Mouse (Mus musculus) stomach, embryonic 16.5 days (tissue): ENCODE measurements around the gene Ffar3. TPM values are rescaled to one million over a fixed set of nuclear protein-coding genes. Genes with fewer than 3 reads are reported as not detected.

Source experiments
- ATAC-seq: fragments of 200-750 bp; cut with Nextera tagmentation; 2 replicates; pipeline ENCODE4 v1.8.0; 2017; ENCODE audit warnings: moderate number of reproducible peaks, moderate TSS enrichment; ENCODE audit not compliant: insufficient read depth, low FRiP score
- H3K27ac ChIP-seq: fragments of 300-500 bp; sonication (generic); 2 replicates; pipeline ENCODE4 v1.5.1; 2014; ENCODE audit warnings: low read length
- H3K27me3 ChIP-seq: fragments of 300-500 bp; sonication (generic); 2 replicates; pipeline ENCODE4 v1.6.1; 2014; ENCODE audit warnings: low read length, control low read depth, mixed read lengths; ENCODE audit not compliant: control insufficient read depth, insufficient read depth
- H3K36me3 ChIP-seq: fragments of 300-500 bp; sonication (generic); 2 replicates; pipeline ENCODE4 v1.6.1; 2014; ENCODE audit warnings: low read length; ENCODE audit not compliant: control insufficient read depth, insufficient read depth
- H3K4me1 ChIP-seq: fragments of 300-500 bp; sonication (generic); 2 replicates; pipeline ENCODE4 v1.6.1; 2014; ENCODE audit warnings: low read length, control low read depth, mixed read lengths; ENCODE audit not compliant: control insufficient read depth, insufficient read depth
- H3K4me2 ChIP-seq: fragments of 300-500 bp; sonication (generic); 2 replicates; pipeline ENCODE4 v1.6.1; 2014; ENCODE audit warnings: low read depth, low read length, mixed read lengths
- H3K4me3 ChIP-seq: fragments of 300-500 bp; sonication (generic); replicated peaks from 2 replicates; pipeline ENCODE4 v1.5.1; 2014; ENCODE audit warnings: mild to moderate bottlenecking, low read length
- H3K9ac ChIP-seq: fragments of 300-500 bp; sonication (generic); 2 replicates; pipeline ENCODE4 v1.6.1; 2014; ENCODE audit warnings: low read length
- H3K9me3 ChIP-seq: fragments of 300-500 bp; sonication (generic); replicated peaks from 2 replicates; pipeline ENCODE4 v1.6.1; 2016; ENCODE audit warnings: low read length, control low read depth; ENCODE audit not compliant: control insufficient read depth
- WGBS: fragments of 180-500 bp; shearing (Covaris S2); extraction: QIAGEN DNeasy Blood & Tissue Kit; methylation state at CpG from one replicate; pipeline ENCODE4 v1.1.7; 2014; 5-methylcytosine and 5-hydroxymethylcytosine counted together
- polyA plus RNA-seq: library from polyadenylated mRNA; unstranded; fragments of >200 nt; fragmentation: Nextera tagmentation; extraction: Ambion mirVana; gene quantifications from 2 replicates; pipeline ENCODE4 v1.2.1, GENCODE M21; 2015

Ffar3 gene
- polyA plus RNA-seq, 1 experiment from 2014 or later: 0.44 TPM

GRCm38 (mm10) chr7:30884047-30884446 is 28.1 kb upstream of the Ffar3 start:
- no peak overlapping the region for H3K4me3 ChIP-seq
- no peak overlapping the region for H3K9ac ChIP-seq
- no peaks in the 10 kb centered on the region for H3K4me1 ChIP-seq
- no peak for ATAC-seq
- H3K36me3 ChIP-seq: no peaks in the 10 kb centered on the region
- no peaks in the 10 kb centered on the region for H3K27me3 ChIP-seq
- H3K27ac ChIP-seq: no peak overlapping the region
- no peak overlapping the region for H3K4me2 ChIP-seq
- no peaks in the 10 kb centered on the region for H3K9me3 ChIP-seq

- no peak for ATAC-seq
- no peaks in the 10 kb centered on the region for H3K9me3 ChIP-seq
- H3K27ac ChIP-seq: no peak overlapping the region
- no peak overlapping the region for H3K4me2 ChIP-seq
- H3K4me1 ChIP-seq: no peaks in the 10 kb centered on the region
- no peak overlapping the region for H3K9ac ChIP-seq
- H3K4me3 ChIP-seq: no peak overlapping the region
- 67% methylated on average over 3 of the region's 3 CpGs for WGBS
- H3K36me3 ChIP-seq: no peaks in the 10 kb centered on the region
- H3K27me3 ChIP-seq: no peaks in the 10 kb centered on the region
Observed at GRCm38 (mm10) chr7:30881367-30881766, 25.4 kb upstream of the Ffar3 start.

- Histone ChIP-seq H3K9me3 (no peaks in the 10 kb centered on the region), H3K9ac (no peak within 1 kb of the TSS), H3K27ac (no peak within 1 kb of the TSS), H3K4me3 (no peak within 1 kb of the TSS), H3K27me3 (no peaks in the 10 kb centered on the region), H3K4me2 (no peak within 1 kb of the TSS), H3K4me1 (no peaks in the 10 kb centered on the region), H3K36me3 (no peaks in the 10 kb centered on the region)
- no peak for ATAC-seq
- WGBS: 56% methylated on average over 7 of the region's 7 CpGs
Observed at GRCm38 (mm10) chr7:30880176-30880575, 24.2 kb upstream of the Ffar3 start, which contains the start of gene Cd22. Gene Cd22, minus strand, starts transcription at chr7:30880342.

GRCm38 (mm10) chr7:30878950-30879349 is 23.0 kb upstream of the Ffar3 start:
- H3K27ac ChIP-seq: no peak overlapping the region
- 75% methylated on average over 6 of the region's 6 CpGs for WGBS
- no peak overlapping the region for H3K9ac ChIP-seq
- no peak overlapping the region for H3K4me2 ChIP-seq
- H3K4me1 ChIP-seq: no peaks in the 10 kb centered on the region
- no peak overlapping the region for H3K4me3 ChIP-seq
- ATAC-seq: no peak
- no peaks in the 10 kb centered on the region for H3K27me3 ChIP-seq
- no peaks in the 10 kb centered on the region for H3K36me3 ChIP-seq
- H3K9me3 ChIP-seq: no peaks in the 10 kb centered on the region

GRCm38 (mm10) chr7:30873083-30873482 is 17.1 kb upstream of the Ffar3 start:
- Histone ChIP-seq H3K27me3 (no peaks in the 10 kb centered on the region), H3K27ac (no peak overlapping the region), H3K4me3 (no peak overlapping the region), H3K4me2 (peak overlapping the region; percentile 41; the same call in 1 of the 2 replicates), H3K36me3 (no peaks in the 10 kb centered on the region), H3K4me1 (no peaks in the 10 kb centered on the region), H3K9ac (no peak overlapping the region), H3K9me3 (no peaks in the 10 kb centered on the region)
- WGBS: 18% methylated on average over 15 of the region's 15 CpGs
- no peak; the same call in 1 of the 2 replicates for ATAC-seq

GRCm38 (mm10) chr7:30863386-30863785 is 7.4 kb upstream of the Ffar3 start:
- Histone ChIP-seq H3K27me3 (no peaks in the 10 kb centered on the region), H3K4me3 (no peak overlapping the region), H3K27ac (no peak overlapping the region), H3K9me3 (no peaks in the 10 kb centered on the region), H3K4me1 (no peaks in the 10 kb centered on the region), H3K36me3 (no peaks in the 10 kb centered on the region), H3K4me2 (no peak overlapping the region), H3K9ac (no peak overlapping the region)
- WGBS: 73% methylated on average over 8 of the region's 8 CpGs
- ATAC-seq: no peak

GRCm38 (mm10) chr7:30861464-30861863 is 5.5 kb upstream of the Ffar3 start, which contains the start of gene Ffar1:
Gene Ffar1, minus strand, starts transcription at chr7:30861564.
- no peak within 1 kb of the TSS for H3K4me2 ChIP-seq
- no peaks in the 10 kb centered on the region for H3K27me3 ChIP-seq
- H3K9me3 ChIP-seq: no peaks in the 10 kb centered on the region
- no peak within 1 kb of the TSS; the same call in 1 of the 2 replicates for H3K9ac ChIP-seq
- H3K4me1 ChIP-seq: no peaks in the 10 kb centered on the region
- no peaks in the 10 kb centered on the region for H3K36me3 ChIP-seq
- no peak for ATAC-seq
- no peak within 1 kb of the TSS for H3K27ac ChIP-seq
- H3K4me3 ChIP-seq: no peak within 1 kb of the TSS
- WGBS: 88% methylated on average over 12 of the region's 12 CpGs

- ATAC-seq: peak; percentile 42; the same call in 1 of the 2 replicates
- no peaks in the 10 kb centered on the region for H3K27me3 ChIP-seq
- H3K9me3 ChIP-seq: no peaks in the 10 kb centered on the region
- peak overlapping the region; percentile 33 for H3K4me3 ChIP-seq
- H3K9ac ChIP-seq: 0 out of 2 replicates have a peak overlapping the region, but pooled peaks have one; percentile 31
- no peaks in the 10 kb centered on the region for H3K36me3 ChIP-seq
- H3K27ac ChIP-seq: no peak overlapping the region
- H3K4me1 ChIP-seq: no peaks in the 10 kb centered on the region
- peak overlapping the region; percentile 54 for H3K4me2 ChIP-seq
- WGBS: 7% methylated on average over 14 of the region's 16 CpGs
Observed at GRCm38 (mm10) chr7:30859635-30860402, 3.8 kb upstream of the Ffar3 start.

GRCm38 (mm10) chr7:30859290-30859634 is 3.3 kb upstream of the Ffar3 start:
- H3K9ac ChIP-seq: no peak overlapping the region
- no peaks in the 10 kb centered on the region for H3K36me3 ChIP-seq
- peak; percentile 42; the same call in 1 of the 2 replicates for ATAC-seq
- no peak overlapping the region for H3K27ac ChIP-seq
- H3K27me3 ChIP-seq: no peaks in the 10 kb centered on the region
- H3K4me3 ChIP-seq: no peak overlapping the region
- no peaks in the 10 kb centered on the region for H3K4me1 ChIP-seq
- H3K9me3 ChIP-seq: no peaks in the 10 kb centered on the region
- no peak overlapping the region for H3K4me2 ChIP-seq
